Mouse (Mus musculus) ES-E14 (cell line): ENCODE measurements at regions not wholly inside any gene's neighbourhood (a gene's known extent, or its start where the extent isn't known, plus 50 kb on each side); places are given as distances from the start of the nearest gene placed in this dataset.

Source experiments
- CHD2 ChIP-seq: IDR thresholded peaks from 2 replicates; pipeline ENCODE4 v1.6.1; 2014; ENCODE audit warnings: mild to moderate bottlenecking, low read depth, low read length, inconsistent platforms
- HCFC1 ChIP-seq: IDR thresholded peaks from 2 replicates; pipeline ENCODE4 v1.6.1; 2012; ENCODE audit warnings: low read length, inconsistent platforms, borderline replicate concordance; ENCODE audit not compliant: insufficient read depth
- MAFK ChIP-seq: IDR thresholded peaks from 2 replicates; pipeline ENCODE4 v1.6.1; 2014; ENCODE audit warnings: mild to moderate bottlenecking, low read depth, low read length, inconsistent platforms; ENCODE audit not compliant: insufficient read depth
- ZC3H11A ChIP-seq: IDR thresholded peaks from 2 replicates; pipeline ENCODE4 v1.6.1; 2012; ENCODE audit warnings: low read depth, mild to moderate bottlenecking, inconsistent platforms, low read length, borderline replicate concordance
- ZNF384 ChIP-seq: IDR thresholded peaks from 2 replicates; pipeline ENCODE4 v1.6.1; 2012; ENCODE audit warnings: low read depth, low read length, inconsistent platforms

- TF ChIP-seq ZC3H11A (peak; percentile 33; the same call in 1 of the 2 replicates), CHD2 (no peak), MAFK (0 out of 2 replicates have a peak, but pooled peaks have one; percentile 9), HCFC1 (no peak), ZNF384 (no peak)
These were observed 314.9 kb downstream of the Gm49356 start for GRCm38 (mm10) chr15:59203850-59204625.
